Mouse (Mus musculus): ENCODE data around the gene Dtx3. TPM values are rescaled to one million over a fixed set of nuclear protein-coding genes. Genes with fewer than 3 reads are reported as not detected.
A peak's percentile ranks its signal among the peaks of the same experiment; 100 is the strongest.
"Not testable (repeated sequence)": the region's sequence is repeated elsewhere in the genome, so short reads cannot be mapped to it uniquely, and the experiment has no call there.

Gene Dtx3
- polyA plus RNA-seq, 1 experiment from 2014 or later, result 63.5 TPM

DNA sequence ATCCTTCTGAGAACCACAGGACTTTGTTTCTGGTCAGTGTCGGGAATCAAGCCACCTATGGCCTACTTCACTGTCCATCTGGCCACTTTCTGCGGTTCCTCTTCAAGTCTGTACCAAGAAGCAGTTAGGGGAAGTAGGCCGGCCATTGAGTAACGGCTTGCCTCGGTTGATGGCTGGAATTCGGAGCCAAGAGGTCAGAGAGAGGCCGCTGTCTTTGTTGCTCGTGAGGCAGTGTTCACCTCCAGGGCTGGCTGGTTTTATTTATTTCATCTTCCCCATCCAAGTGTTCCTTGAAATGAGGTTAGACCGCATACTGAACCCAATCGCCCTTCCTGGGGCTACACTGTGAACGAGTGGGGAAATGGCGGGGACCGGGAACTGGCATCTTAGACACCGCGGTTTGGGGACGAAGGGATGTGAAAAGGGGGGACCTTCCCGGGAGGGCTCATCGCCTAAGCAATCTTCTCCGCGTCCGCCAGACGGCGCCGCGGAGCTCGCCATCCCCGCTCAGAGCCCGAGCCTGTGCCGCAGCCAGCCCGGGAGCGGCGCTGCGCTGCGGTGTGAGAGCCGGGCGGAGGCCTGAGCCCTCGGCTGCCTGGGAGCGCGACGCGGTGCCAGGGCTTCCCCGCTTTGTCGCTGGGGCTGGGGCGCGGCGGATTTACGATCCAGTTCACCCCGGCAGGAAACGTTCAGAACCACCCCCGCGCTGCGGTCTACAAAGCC, 30.7 kb downstream of the Dtx3 start, which contains the start of gene B4galnt1:
B4galnt1 (plus strand) TSS at position 595 of the 723 bp plus-strand sequence.
- Histone ChIP-seq H3K4me3 (peak within 1 kb of the TSS; percentile 59), H3K27ac (peak within 1 kb of the TSS; percentile 25; the same call in 1 of the 2 replicates), H3K36me3 (no peaks in the 10 kb centered on the region), H3K27me3 (peaks cover 68% of the 10 kb centered on the region), H3K9me3 (replicated peaks) (no peaks in the 10 kb centered on the region), H3K4me1 (replicated peaks) (peaks cover 24% of the 10 kb centered on the region), H3K4me2 (peak within 1 kb of the TSS; percentile 100), H3K9ac (peak within 1 kb of the TSS; percentile 59)
- ATAC-seq (replicated peaks; ENCODE audit: insufficient number of reproducible peaks, insufficient read depth, low FRiP score, low read depth), result peak; percentile 73
- 2% methylated on average over 52 of the region's 52 CpGs for WGBS

DNA sequence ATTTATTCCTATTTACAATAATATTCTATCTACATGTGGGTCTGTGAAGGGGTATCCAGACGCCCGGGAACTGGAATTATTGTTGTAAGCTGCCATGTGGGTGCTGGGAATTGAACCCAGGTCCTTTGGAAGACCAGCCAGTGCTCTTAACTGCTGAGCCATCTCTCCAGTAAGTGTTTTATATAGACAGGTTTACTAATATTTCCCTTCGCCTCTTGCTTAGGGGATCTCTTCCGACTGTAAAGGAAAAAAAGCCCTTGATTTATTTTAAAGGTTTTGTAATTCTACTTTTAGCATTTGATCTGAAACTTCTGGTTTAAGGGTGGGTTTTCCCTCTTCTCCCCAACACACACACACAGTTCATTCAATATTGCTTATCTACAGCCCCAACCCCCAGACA, 31.3 kb downstream of the Dtx3 start:
- Histone ChIP-seq H3K27ac (no peak overlapping the region), H3K4me1 (replicated peaks) (peaks cover 24% of the 10 kb centered on the region), H3K9me3 (replicated peaks) (no peaks in the 10 kb centered on the region), H3K36me3 (no peaks in the 10 kb centered on the region), H3K4me3 (no peak overlapping the region), H3K27me3 (peaks cover 62% of the 10 kb centered on the region), H3K4me2 (0 out of 2 replicates have a peak overlapping the region, but pooled peaks have one; percentile 100), H3K9ac (no peak overlapping the region)
- WGBS, result 82% methylated on average over 4 of the region's 4 CpGs
- ATAC-seq (replicated peaks; ENCODE audit: insufficient number of reproducible peaks, insufficient read depth, low FRiP score, low read depth), result no peak

DNA sequence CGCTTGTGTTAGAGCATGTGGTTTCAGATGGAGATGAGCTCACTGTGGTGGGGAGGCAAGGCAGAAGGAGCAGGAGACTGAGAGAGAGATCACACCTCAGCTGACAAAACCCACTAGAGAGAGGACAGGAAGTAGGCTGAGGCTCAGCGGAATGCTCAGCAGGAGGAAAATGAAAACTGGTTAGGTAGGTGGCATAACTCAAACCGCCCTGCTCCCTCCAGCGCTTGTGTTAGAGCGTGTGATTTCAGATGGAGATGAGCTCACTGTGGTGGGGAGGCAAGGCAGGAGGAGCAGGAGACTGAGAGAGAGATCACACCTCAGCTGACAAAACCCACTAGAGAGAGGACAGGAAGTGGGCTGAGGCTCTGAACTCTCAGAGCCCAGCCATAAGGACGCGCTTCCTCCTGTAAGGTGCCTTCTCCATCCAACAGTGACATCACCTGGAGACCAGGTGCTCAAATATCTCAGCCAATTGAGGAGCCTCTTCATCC, 32.7 kb downstream of the Dtx3 start:
- not testable (repeated sequence) for H3K9me3 ChIP-seq (replicated peaks); H3K4me2 ChIP-seq; H3K27ac ChIP-seq; H3K9ac ChIP-seq; H3K4me3 ChIP-seq; H3K36me3 ChIP-seq; ATAC-seq (replicated peaks; ENCODE audit: insufficient number of reproducible peaks, insufficient read depth, low FRiP score, low read depth)
- peaks cover 22% of the 10 kb centered on the region for H3K4me1 ChIP-seq (replicated peaks)
- H3K27me3 ChIP-seq, result peaks cover 49% of the 10 kb centered on the region
- 39% methylated on average over 7 of the region's 7 CpGs for WGBS

DNA sequence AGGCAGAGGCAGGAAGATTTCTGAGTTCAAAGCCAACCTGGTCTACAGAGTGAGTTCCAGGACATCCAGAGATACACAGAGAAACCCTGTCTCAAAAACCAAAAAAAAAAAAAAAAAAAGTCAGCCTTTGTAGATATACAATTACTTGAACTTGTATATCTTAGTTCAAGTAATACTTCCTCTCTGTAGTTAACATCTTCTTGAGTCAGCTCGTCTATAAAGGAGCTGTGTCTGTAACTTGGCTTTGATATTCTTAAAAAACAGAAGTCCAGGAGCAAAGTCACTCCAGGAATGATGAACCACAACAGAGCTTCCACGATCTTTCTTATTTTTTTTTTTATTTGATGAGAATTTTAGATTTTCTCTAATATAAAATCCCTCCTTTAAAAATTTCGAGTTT, 34.8 kb downstream of the Dtx3 start:
- 52% methylated on average over 3 of the region's 3 CpGs for WGBS
- Histone ChIP-seq H3K4me1 (replicated peaks) (peaks cover 11% of the 10 kb centered on the region), H3K4me3 (no peak overlapping the region), H3K27me3 (peaks cover 29% of the 10 kb centered on the region), H3K9me3 (replicated peaks) (no peaks in the 10 kb centered on the region), H3K36me3 (no peaks in the 10 kb centered on the region), H3K27ac (no peak overlapping the region), H3K4me2 (no peak overlapping the region), H3K9ac (no peak overlapping the region)
- no peak for ATAC-seq (replicated peaks; ENCODE audit: insufficient number of reproducible peaks, insufficient read depth, low FRiP score, low read depth)

DNA sequence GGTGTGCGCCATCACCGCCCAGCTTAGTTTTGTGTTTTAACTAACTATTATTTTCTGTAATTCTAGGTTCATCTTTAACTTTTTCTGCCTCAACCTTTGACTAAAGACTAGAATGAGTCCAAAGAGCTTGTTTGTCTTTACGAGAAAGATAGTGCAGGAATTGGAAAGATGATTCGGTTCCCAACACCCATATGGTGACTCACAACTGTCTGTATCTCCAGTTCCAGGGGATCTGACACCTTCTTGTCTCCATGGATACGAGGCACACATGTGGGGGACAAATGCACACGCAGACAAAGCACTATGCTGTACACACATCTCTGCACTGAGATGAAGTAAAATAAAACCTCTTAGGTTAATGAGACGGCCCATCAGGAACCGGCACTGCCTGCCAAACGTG, 35.4 kb downstream of the Dtx3 start:
- Histone ChIP-seq H3K4me1 (replicated peaks) (peaks cover 5% of the 10 kb centered on the region), H3K27ac (no peak overlapping the region), H3K27me3 (peaks cover 22% of the 10 kb centered on the region), H3K9ac (no peak overlapping the region), H3K4me3 (no peak overlapping the region), H3K9me3 (replicated peaks) (no peaks in the 10 kb centered on the region), H3K36me3 (no peaks in the 10 kb centered on the region), H3K4me2 (no peak overlapping the region)
- no peak for ATAC-seq (replicated peaks; ENCODE audit: insufficient number of reproducible peaks, insufficient read depth, low FRiP score, low read depth)
- WGBS, result 75% methylated on average over 9 of the region's 9 CpGs

DNA sequence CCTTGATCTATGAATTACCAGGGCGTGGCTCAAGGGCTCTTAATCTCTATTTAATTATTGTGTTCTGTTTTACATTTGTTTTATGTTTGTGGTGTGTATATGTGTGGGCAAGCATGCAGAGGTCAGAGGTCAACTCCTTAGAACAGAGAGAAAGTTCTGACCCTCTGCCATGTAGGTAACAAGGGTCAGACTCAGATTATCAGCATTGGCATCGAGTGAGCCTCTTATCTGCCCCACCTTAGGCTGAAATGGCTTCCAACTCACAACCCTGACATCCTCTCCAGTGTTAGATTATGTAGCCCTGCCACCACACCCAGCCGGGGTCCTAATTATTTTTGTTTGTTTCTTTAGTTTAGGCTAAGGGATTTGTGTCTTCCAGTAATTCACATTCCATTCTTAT, 37.1 kb downstream of the Dtx3 start:
- no peak overlapping the region for H3K4me2 ChIP-seq
- no peaks in the 10 kb centered on the region for H3K36me3 ChIP-seq
- WGBS, result 56% methylated on average over 3 of the region's 3 CpGs
- no peak overlapping the region for H3K9ac ChIP-seq
- H3K4me1 ChIP-seq (replicated peaks), result no peaks in the 10 kb centered on the region
- peaks cover 7% of the 10 kb centered on the region for H3K27me3 ChIP-seq
- no peak overlapping the region for H3K4me3 ChIP-seq
- no peak overlapping the region for H3K27ac ChIP-seq
- ATAC-seq (replicated peaks; ENCODE audit: insufficient number of reproducible peaks, insufficient read depth, low FRiP score, low read depth), result no peak
- no peaks in the 10 kb centered on the region for H3K9me3 ChIP-seq (replicated peaks)

DNA sequence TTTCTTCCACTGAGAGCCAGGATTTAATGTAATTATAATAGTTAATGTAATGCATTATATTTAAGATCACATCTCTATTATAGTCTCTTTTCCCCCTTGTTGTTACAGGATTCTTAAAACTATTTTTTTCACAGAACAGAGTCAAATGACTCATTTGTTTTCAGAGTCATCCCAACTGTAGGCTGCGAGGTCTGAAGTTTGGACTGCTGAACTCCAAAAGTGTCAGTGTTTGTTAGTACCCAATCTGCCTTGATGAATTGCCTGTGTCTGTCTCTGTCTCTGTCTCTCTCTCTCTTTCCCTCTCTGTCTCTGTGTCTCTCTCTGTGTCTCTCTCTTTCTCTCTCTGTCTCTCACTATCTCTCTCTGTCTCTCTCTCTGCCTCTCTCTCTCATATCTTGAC, 39.0 kb downstream of the Dtx3 start:
- Histone ChIP-seq H3K9me3 (replicated peaks) (no peaks in the 10 kb centered on the region), H3K4me3 (no peak overlapping the region), H3K27ac (no peak overlapping the region), H3K36me3 (no peaks in the 10 kb centered on the region), H3K4me1 (replicated peaks) (no peaks in the 10 kb centered on the region), H3K27me3 (no peaks in the 10 kb centered on the region), H3K9ac (no peak overlapping the region), H3K4me2 (no peak overlapping the region)
- 79% methylated on average over 1 of the region's 1 CpGs for WGBS
- no peak for ATAC-seq (replicated peaks; ENCODE audit: insufficient number of reproducible peaks, insufficient read depth, low FRiP score, low read depth)

DNA sequence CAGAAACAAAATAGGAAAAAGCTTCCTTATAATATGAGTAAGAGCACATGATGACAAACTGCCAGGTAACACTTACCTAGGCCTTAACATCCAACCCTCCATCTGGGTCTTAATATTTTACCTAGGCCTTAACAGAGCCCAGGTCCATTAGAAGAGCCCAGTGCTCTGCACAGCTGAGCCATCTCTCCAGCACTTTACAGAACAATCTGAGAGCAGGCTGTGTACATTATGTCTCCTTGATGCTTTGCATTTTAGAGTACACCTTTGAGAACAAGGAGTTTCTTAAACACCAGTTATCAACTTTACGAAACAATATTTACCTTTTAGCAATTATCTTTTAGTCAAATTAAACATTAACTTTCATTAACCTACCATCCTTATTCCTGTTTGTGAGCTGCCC, 39.4 kb downstream of the Dtx3 start:
- Histone ChIP-seq H3K9me3 (replicated peaks) (no peaks in the 10 kb centered on the region), H3K9ac (no peak overlapping the region), H3K27me3 (no peaks in the 10 kb centered on the region), H3K36me3 (no peaks in the 10 kb centered on the region), H3K4me2 (no peak overlapping the region), H3K27ac (no peak overlapping the region), H3K4me1 (replicated peaks) (no peaks in the 10 kb centered on the region), H3K4me3 (no peak overlapping the region)
- ATAC-seq (replicated peaks; ENCODE audit: insufficient number of reproducible peaks, insufficient read depth, low FRiP score, low read depth), result no peak
- 84% methylated on average over 1 of the region's 1 CpGs for WGBS

DNA sequence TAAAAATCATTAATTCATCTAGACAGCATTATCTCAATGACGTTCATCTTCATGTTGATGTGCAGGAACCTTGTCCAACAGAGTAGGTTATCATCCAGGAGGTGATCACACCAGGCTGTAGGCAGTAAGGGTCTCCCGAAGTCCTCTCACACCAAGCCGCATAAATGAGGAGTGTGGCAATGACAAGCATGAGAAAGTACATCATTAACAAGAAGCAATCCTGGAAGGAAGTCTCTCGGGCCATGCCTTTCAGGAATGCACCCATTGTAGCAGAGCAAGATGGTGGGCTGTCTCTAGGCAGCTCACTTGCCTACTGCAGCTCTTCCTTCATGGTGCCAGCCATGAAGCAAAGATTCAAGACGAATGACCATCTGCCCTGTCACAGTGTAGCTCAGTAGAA, 40.9 kb downstream of the Dtx3 start:
- H3K4me2 ChIP-seq, result no peak overlapping the region
- no peaks in the 10 kb centered on the region for H3K9me3 ChIP-seq (replicated peaks)
- H3K27me3 ChIP-seq, result no peaks in the 10 kb centered on the region
- no peaks in the 10 kb centered on the region for H3K36me3 ChIP-seq
- H3K27ac ChIP-seq, result no peak overlapping the region
- H3K4me1 ChIP-seq (replicated peaks), result no peaks in the 10 kb centered on the region
- no peak for ATAC-seq (replicated peaks; ENCODE audit: insufficient number of reproducible peaks, insufficient read depth, low FRiP score, low read depth)
- no peak overlapping the region for H3K9ac ChIP-seq
- H3K4me3 ChIP-seq, result no peak overlapping the region
- WGBS, result 84% methylated on average over 5 of the region's 5 CpGs

DNA sequence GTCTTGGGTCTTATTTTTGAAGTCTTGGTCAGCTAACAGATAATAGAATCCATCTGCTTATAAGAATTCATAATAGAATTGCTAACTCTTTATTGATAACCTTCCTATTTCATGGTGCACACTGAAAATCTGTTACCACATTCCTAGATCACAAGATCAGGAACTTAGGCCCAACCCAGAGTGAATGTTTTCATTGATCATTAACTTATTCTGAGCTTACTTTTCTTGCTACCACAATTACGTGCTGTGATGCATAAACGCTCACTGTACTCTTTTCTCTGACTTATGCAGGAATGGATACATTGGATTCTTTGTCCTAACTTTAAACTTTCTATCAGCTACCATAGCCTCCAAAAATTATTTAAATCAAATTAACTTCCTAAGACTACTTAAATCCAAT, 41.3 kb downstream of the Dtx3 start:
- Histone ChIP-seq H3K4me1 (replicated peaks) (no peaks in the 10 kb centered on the region), H3K9me3 (replicated peaks) (no peaks in the 10 kb centered on the region), H3K4me2 (no peak overlapping the region), H3K9ac (no peak overlapping the region), H3K27me3 (no peaks in the 10 kb centered on the region), H3K4me3 (no peak overlapping the region), H3K36me3 (no peaks in the 10 kb centered on the region), H3K27ac (no peak overlapping the region)
- 92% methylated on average over 2 of the region's 2 CpGs for WGBS
- ATAC-seq (replicated peaks; ENCODE audit: insufficient number of reproducible peaks, insufficient read depth, low FRiP score, low read depth), result no peak

DNA sequence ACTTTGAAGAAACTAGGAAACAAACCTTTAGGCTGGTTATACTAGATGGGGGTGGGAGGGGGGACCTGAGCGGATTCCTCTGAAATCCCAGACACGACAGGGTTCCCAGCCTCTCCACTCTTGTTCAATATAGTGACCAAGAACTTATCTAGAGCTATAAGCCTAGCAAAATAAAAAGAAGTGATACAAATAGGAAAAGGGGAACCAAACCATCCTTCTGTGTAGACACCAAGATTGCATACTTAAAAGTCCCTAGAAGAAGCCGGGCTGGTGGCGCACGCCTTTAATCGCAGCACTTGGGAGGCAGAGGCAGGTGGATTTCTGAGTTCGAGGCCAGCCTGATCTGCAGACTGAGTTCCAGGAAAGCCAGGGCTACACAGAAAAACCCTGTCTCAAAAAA, 42.2 kb downstream of the Dtx3 start:
- Histone ChIP-seq H3K27ac (no peak overlapping the region), H3K4me1 (replicated peaks) (no peaks in the 10 kb centered on the region), H3K9me3 (replicated peaks) (no peaks in the 10 kb centered on the region), H3K36me3 (no peaks in the 10 kb centered on the region), H3K4me2 (no peak overlapping the region), H3K4me3 (no peak overlapping the region), H3K27me3 (no peaks in the 10 kb centered on the region), H3K9ac (no peak overlapping the region)
- WGBS, result 86% methylated on average over 7 of the region's 7 CpGs
- ATAC-seq (replicated peaks; ENCODE audit: insufficient number of reproducible peaks, insufficient read depth, low FRiP score, low read depth), result no peak

DNA sequence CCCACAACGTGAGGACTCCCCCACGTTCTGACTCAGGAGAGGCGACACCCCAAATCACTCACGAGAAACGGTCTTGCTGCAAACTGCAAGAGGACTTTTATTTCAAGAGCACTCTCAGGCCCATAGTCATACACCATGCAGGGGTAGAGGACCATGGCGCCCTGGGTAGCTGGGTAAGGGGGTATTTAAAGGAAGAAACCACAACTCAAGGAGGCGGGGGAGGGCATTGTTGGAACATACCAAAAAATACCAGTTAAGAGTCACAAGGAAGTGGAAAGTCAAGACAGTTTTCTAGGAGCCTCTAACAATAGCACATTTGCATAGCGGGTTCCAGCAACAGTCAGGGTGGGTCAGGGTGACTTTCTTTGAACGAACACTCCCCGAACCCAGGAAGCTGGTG, 43.0 kb downstream of the Dtx3 start:
- not testable (repeated sequence) for H3K9ac ChIP-seq; H3K27me3 ChIP-seq; H3K4me3 ChIP-seq; H3K4me1 ChIP-seq (replicated peaks); H3K36me3 ChIP-seq; H3K4me2 ChIP-seq; H3K27ac ChIP-seq; H3K9me3 ChIP-seq (replicated peaks); ATAC-seq (replicated peaks; ENCODE audit: insufficient number of reproducible peaks, insufficient read depth, low FRiP score, low read depth)
- WGBS, result 80% methylated on average over 10 of the region's 10 CpGs
